Mouse (Mus musculus) CD8-positive naive resting alpha-beta T cell, adult 2 months (primary cell): ENCODE data around the gene Smyd2.

ENCODE experiments used
- DNase-seq, 2 experiments: peaks; one replicate each; pipeline ENCODE4 v3.0.0; 2022; ENCODE audit warnings: low read depth in 2 of 2, low spot score in 2 of 2

The Smyd2 gene

DNA sequence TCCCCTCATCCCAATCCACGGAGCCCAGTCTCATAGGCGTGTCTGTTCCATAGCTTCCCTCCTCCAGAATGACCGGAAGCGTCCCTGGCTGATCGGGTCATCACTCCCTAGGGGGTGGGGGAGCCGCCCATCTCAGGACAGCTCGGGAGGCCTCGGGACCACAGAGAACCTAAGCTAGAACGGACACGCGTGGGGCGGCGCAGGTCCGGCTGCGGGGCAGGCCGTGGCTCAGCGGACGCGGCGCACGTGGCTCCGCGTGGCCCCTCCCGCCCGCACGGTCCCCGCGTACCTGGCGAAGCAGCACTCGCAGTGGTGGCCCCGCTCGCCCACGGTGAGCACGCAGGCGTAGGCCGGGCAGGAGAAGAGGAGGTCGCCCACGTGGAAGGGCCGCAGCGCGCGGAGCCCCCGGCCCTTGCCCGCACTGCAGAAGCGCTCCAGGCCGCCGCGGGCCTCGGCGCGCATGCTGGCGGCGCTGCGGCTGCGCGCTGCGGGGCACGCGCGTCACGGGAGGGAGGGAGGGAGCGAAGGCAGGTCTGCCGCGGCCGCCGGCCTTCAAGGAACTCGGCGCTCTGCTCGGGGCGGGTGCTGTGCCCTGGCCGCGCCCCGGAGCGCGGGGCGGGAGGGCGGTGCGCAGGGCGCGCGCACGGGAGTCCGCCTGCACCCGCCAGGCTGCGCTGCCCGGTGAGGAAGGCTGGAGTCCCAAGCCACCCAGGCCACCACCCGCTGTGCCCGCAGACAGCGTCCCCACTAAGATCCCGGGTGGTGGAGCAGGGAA lies at the start of gene Smyd2:
TSS of gene Smyd2 (minus strand) at position 546 of the 775 bp plus-strand sequence.
- peak in 1 of 2 experiments; percentile 11 for DNase-seq

DNA sequence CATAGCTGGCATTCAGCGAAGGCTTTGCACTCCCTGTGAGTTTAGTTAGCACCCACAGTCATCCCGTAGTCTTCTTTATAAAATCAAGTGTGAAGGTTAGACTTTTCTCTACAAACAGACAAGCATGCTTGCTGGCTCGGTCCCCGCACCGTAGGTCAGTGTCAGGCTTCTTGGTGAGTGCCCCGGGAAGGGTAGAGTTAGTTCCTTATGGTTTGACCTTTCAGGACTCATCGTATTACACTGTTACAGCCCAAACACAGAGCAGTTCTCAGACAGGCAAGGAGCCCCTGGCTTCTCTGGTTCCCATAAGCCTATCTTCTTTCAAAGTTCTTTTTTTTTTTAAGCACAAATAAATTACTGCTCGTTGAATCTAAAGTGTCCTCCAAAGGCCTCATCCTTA lies 48.2 kb upstream of the Smyd2 start:
- no peak for DNase-seq

DNA sequence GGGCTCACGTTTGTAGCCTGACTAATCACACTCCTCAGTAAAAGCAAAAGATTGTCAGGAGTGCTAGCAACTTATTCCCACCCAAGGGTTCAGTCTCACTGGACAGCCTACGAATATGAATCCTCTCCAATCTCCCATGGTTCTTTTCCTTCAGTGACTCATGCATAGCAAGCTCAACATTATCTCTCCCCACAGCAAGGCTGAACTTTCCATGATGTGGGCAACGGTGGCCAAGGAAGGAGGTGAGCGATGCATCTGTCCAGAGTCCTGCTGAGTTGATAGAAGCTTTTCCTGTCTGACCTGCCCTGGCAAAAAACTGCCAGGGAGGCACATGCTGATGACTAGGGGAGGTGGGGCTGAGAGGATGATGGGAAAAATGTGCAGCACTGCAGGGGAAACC lies 45.9 kb upstream of the Smyd2 start:
- DNase-seq: no peak

DNA sequence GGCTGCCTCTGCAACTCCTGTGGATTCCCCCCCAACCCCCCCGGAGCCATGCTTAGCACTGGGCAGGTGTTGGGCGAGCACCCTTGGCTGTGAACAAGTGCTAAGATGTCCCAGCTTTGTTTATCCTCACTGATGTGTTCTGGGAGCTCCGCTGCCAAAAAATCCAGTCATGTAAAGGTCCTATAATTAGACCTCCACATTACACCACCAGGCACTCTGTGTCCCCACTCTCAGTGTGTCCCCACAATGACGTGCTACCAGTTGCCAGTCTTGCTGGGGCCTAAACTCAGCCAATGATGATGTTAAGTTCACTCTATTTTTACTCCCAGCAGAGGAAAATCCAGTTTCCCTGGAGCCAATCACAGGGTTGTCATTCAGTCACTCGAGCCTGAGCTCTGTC lies 38.3 kb upstream of the Smyd2 start:
- no peak for DNase-seq

DNA sequence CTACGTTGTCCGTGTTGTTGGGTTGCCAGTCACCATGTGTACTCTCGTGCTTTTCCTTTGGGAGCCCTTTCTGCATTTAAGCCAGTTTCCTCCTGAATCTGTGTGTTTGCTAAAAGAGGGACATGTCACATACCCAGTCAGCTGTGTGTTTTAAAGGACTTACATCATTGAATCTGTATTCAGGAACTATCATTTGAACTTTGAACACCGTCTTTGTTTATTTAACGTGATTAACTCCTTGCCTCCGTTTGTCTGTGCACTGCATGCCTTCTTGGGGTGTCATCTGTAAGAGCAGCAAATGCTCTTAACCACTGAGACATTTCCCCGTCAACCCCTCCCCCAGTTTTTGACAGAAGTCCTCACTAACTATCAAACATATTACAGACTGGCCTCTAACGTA lies 37.6 kb upstream of the Smyd2 start:
- no peak for DNase-seq

DNA sequence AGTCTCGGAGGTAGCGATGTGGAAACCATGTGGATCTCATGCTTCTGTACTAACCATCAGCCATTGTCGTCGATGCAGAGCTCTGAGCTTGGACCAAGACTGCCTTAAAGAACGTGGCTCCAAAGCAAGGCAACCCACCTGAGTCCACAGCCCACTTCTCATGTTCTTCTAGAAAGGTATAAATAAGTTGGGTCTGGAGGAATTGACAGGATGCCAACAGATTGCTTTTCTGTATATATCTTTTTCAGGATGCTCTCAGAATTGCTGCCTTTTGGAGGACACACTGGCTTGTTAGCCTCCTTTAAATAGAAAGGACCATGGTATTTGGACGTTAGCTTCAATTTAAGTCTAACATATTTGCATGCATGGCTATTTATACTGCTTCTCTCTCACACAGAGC lies 29.7 kb upstream of the Smyd2 start:
- DNase-seq: no peak

GRCm38 (mm10) chr1:189947411-189947810 lies 25.2 kb upstream of the Smyd2 start:
- DNase-seq: no peak

DNA sequence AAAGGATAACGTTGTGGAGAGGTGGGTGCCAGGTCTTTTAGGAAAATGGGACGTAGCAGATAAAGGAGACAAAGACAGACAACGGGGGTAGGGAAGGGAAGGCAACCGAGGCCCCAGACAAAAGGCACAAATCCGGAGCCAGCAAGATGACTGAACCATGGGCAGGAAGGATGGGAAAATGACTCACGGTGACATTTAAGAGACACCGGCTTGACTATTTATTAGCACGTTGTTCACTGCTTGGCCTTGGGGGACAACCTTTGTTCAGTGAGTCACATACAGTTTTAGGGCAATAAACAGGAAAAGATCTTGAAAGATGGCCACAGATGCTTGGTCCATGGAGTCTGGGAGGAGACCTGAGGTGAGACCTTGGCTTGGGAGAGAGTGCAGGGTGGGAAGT lies 24.0 kb upstream of the Smyd2 start:
- DNase-seq: no peak

DNA sequence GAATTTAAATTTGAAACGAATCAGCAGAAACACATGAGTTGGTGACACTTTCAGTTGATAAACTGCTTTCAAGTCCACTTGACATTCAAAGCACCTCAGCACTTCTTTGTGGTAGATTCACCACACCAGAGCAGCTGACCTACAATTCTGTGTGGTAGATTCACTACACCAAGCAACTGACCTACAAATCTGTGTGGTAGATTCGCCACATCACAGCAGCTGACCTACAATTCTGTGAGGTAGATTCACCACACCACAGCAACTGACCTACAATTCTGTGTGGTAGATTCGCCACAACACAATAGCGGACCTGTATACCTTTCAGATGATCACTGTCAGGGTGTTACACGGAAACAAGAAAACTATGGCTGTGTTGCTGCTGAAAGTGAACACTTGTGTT lies 19.6 kb upstream of the Smyd2 start:
- no peak for DNase-seq

DNA sequence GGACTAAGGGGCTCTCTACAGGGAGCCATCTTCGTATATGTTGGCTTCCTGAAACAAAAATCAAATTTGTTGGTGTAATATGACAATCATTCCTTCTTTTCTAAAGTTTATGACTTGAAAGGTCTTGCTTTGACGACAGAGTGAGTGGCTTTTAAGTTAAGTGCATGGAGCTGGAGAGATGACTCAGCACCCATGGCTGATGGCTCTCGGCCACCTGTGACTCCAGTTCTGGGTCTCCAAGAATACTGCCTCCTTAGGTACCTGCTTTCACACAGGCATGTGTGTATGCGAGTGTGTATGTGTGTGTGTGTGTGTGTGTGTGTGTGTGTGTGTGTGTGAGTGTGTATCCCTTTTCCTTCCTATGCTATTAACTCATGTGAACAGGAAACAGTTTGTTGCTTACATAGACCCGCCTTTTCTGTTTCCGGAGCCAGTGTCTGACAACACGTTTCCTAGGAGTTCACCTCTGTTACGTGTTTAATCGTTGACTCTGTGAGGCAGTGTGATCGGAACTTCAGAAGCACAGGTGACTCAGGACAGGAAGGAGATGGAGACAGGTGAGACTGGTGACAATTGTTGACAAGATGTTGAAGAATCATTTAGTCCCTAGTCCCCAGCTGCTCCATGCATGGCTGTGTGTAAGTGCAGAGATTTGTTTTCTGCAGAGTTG lies 14.4 kb upstream of the Smyd2 start:
- DNase-seq: no peak

GRCm38 (mm10) chr1:189933480-189934202 lies 11.5 kb upstream of the Smyd2 start:
- DNase-seq: no peak

DNA sequence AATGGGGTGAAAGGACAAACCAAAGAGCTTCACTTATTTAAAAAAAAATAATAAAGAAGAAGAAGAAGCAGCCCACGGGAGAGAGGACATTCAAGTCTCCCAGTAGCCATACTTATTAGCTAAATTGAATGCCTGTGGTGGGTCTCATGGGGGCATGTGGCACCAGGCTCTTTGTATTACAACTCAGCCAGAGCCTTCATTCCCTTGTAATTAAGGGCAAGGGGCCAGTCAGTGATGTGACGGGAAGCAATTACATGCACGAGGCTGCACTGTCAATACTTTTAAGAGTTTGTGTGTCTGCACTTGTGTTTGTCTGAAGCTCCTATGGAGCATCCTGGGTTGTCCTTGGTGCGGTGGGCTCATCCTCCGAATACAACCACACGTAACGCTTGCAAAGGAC lies 10.8 kb upstream of the Smyd2 start:
- DNase-seq: no peak

DNA sequence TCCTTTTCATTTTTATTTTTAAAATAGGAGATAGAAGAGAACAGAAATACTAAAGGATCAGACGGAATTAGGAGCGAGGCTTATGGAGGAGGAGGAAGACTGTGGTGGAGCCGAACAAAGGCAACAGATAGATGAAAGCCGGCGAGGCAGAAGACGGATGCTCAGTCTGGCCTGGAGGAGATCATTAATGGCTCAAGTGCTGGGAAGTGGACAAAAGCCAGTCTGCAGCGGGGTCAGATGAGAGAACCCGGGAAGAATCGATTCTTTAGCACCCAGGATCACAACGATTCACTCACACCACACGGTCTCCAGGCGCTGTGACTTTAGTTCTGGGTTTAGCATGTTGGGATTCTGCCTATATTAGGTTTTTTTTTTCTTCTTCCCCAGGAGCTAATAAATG lies 10.0 kb upstream of the Smyd2 start:
- no peak for DNase-seq

DNA sequence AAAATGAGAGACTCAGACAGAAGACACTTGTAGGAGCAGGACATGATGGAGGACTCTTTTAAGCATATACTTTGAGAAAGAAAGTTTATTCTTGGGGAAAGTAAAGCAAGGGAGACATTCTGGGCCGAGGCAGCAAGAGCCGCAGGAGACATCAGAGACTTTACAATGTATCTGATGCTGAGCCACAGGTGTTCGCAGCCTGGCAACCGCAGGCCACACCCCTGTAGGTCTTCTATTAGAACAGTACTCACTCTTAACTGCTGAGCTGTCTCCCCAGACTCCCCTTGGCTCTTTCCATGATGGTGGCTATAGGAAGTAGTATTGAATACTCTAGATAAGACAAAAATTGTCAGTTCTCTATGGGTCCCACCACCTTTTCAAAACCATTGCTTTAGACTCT lies 7.7 kb upstream of the Smyd2 start:
- DNase-seq: no peak

DNA sequence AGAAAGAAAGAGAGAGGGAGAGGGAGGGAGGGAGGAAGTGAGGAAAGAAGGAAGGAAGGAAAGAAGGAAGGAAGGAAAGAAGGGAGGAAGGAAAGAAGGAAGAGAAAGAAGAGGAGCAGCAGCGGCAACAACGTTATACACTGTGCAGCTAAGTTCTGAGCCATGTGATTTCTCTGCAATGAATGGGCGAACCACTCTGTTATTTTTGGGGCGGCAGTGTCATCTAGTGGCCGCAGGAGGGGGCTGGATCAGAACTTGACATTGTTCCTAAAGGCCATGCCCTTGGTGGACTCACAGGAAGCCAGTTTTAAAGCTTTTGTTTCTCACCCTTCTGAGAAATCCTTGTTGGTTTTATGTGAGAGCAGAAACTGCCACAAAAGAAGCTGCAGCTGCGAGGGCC lies 5.5 kb upstream of the Smyd2 start:
- peak; percentile 27 to 44 for DNase-seq

GRCm38 (mm10) chr1:189926279-189926678 lies 4.1 kb upstream of the Smyd2 start:
- DNase-seq: no peak

- DNase-seq: no peak
Observed at GRCm38 (mm10) chr1:189923871-189924568, 1.9 kb upstream of the Smyd2 start.

GRCm38 (mm10) chr1:189923157-189923556 lies 994 bp upstream of the Smyd2 start:
- no peak for DNase-seq

GRCm38 (mm10) chr1:189922721-189923120 lies 558 bp upstream of the Smyd2 start:
- DNase-seq: no peak

DNA sequence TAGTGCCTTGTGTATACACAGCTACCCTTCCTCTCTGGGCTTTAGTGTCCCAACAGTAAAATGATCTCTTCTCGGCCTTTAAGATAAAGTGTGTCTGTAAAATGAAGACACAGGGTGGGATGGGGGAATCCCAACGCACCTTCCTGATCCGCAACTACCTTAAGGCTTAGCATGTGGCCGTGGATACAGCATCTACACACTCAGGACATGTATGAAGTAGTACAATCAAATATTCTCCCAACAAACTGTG lies 670 bp downstream of the Smyd2 start:
- no peak for DNase-seq

- DNase-seq: no peak
Observed at GRCm38 (mm10) chr1:189920701-189921567, 1.2 kb downstream of the Smyd2 start.
